Mouse (Mus musculus) spleen, adult 12 weeks (tissue): Measurements from ENCODE around the gene Med10.

Source experiments
- DNase-seq: peaks from one replicate; pipeline ENCODE4 v3.0.0; 2022; ENCODE audit warnings: low spot score

Med10 gene

DNA sequence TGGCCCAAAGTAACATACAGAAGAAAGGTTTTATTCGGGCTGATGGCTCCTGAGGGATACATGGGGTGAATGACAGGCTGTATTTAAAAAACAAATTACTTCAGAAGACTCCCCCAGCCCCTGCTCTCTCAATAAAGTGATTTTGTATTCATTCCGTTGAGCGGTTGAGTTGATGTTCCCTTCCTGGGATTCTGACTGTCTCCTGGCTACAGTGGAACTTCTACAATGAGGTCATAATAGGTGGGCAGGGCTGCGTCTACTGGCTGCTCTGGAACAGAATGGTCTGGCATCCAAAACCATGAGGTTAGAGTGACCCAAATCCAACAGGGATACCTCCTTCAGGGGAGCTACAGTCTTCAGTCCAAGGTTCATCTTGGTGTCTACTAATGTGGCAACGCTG lies at the start of gene Med10:
Med10 (plus strand) TSS at position 301 of the 400 bp plus-strand sequence.
- DNase-seq = no peak

DNA sequence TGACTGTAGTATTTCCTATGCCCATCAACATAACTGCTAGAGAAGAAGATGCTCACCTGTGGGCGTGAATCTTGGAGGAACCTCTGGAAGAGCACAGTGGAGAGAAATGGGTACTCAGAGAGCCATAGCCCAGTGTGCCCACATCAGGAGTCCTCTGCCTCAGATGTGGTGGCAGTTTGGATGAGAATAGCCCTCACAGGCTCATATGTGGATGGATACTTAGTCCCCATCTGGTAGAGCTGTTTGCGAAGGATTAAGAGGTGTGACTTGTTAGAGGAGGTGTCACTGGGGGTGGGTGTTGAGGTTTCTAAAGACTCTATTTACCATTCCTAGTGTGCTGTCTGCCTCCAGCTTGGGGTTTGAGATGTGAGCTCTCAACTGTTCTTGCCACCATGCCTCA lies 49.3 kb upstream of the Med10 start:
- DNase-seq = no peak

DNA sequence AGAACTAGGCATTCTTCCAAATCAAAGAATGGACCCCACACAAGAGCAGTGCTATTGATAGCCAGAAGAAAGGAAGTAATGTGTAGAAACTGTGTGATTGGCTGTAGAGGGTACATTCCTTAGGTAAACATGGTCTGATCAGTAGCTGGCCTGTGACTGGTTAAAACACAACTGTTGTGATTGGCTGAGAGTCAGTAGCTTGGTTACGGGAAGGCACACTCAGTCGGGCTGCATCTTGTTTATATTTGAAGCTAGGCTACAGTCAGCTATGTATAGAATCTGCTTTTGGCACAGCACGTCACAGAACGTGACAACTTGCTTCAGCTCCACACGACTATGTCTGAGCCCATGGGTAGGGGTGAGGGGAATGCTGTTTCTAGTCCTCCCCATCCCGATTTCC lies 43.2 kb upstream of the Med10 start:
- no peak for DNase-seq

DNA sequence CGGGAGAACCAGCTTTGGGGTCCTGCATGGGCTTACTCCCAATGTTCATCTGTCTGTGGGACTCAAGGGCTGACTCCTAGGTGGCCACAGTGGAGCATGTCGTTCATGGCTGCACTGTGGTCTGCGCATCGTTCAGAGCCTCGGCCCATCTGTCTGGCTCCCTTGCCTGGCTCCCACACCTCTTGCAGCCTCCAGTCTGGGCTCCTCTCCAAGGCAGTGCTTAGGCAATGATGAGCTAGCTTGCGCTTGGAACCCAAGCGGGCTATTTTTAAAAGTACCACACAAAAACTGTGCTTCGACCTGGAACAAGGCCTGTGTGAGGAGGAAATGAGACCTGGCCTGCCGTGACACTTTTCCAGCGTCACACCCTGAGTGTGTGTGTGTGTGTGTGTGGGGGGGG lies 40.8 kb upstream of the Med10 start:
- no peak for DNase-seq

DNA sequence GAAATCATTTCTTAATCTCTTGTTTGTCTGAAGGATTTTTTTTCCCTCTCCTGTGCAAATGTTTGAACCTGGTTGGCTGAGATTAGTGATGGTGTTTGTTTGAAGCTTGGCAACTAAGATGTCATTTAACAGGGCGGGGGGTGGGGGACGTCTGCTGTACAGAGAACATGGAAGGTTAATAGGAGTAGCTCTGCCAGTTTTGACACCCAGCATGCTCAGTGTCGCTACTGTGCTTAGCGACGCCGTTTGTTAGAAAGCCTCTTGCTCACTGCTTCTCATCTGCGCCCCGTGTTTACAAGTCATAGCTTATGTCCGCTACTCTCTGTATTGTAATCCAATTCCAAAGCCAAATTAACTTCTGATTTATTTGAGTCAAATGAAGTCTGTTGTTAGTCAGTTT lies 37.5 kb upstream of the Med10 start:
- DNase-seq = no peak

DNA sequence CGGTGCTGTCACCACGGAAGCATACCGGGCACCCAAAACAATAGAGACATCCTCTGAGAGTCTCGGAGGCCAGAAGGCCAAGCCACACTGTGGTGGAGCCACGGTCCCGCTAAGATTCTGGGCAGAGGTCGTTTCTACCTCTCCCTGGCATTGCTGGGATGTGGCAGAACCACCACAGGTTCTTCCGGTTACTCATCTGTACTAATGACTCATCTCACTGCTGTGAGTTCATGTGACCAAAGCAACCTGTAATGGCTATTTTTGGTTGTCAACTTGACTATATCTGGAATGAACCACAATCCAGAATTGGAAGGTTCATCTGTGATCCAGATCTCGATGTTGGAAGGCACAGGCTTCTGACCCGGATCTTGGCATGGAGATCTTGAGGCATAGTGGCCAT lies 34.0 kb upstream of the Med10 start:
- DNase-seq = no peak

DNA sequence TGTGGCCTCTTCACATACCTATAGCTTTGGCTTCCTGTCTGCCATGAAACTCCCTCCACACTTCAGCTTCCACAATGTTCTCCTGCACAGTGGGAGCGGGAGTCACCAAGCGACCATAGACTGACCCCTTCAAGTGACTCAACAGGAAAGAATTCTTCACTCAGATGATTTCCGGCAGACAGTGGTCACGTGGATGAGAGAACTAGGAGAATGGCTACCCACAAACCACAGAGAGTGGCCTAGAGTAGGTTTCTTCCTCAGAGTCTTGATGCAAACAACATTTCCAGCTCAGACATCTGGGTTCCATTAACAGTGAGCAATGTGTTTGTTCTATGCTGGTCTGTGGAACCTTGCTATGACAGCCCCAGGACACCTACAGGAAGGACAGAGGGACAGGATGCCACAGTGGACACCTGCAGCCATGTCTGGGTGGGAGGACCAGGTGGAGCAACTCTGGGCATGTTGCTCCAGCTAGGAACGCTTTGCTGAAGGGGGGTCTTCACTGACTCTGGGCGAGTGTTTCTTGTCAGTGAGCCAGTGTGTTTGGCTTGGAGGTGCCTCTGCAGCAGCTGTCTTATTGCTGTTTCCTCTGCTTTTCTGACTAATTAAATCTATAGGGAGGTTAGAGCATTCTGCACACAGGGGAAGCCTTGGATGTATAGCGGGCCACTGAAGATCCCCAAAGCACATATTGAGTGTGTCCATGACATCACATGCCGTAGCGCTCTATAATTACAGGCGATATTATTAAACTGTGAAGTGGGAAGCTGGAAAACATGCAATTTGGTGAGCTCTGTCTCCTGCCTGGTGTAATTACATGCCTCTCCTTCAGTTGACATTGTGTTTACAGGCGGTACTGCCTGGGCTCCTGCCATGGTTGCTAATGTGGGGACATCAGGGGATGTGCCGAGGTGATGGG lies 31.4 kb upstream of the Med10 start:
- DNase-seq = no peak

DNA sequence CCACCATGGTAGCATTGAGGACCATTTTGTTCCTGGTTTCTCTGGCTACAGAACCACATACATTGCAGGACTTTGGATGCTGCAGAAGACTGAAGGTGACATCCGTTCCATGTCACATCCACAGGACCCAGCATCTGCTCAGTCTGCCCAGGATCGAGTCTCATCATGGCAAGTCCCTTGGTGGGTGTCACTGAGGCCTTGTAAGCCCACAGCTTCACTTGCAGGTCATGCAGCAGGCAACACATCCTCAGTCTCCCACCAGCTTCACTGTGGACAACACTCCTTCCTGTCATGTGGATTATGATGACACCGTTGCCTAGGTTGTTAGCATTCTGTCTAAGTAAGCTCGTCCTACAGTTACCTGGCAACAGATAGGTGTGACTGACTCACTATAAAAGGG lies 29.8 kb upstream of the Med10 start:
- DNase-seq = no peak

DNA sequence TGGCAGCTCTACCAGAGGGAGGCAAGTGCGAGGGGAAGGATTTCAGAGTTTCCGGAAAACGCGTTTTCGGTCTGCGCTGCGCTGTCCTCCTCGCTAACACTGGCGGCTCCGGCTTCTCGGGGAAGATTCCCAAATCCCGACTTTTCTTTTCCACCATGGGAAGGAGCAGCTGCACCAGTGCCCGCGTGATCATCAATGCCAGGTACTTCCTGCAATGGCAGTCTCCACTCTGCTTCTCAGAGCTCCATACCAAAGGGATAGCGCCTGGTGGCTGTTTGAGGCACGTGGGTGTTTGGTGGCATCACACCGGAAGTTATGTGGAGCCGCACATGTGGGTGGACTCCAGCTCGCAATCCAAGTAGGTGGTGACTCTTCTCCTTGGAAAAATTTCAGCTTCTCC lies 24.0 kb upstream of the Med10 start:
- no peak for DNase-seq

DNA sequence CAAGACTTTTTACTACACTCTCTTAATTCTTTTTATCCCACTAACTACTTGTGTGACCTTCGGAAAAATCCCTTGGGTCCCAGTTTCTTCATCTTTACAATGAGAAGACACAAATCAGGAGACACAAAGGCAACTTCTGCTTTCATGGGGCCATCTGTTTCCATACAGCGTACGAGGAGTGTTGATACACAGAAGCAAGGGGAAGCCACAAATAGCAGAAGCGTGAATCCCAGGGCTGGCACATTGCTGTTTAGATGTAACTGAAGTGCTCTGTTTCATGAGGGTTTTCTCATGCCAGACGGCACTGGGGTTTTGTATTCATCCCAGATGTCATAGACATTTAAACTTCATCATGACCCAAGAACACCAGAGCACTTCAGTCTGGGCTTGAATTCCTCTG lies 13.5 kb upstream of the Med10 start:
- no peak for DNase-seq

DNA sequence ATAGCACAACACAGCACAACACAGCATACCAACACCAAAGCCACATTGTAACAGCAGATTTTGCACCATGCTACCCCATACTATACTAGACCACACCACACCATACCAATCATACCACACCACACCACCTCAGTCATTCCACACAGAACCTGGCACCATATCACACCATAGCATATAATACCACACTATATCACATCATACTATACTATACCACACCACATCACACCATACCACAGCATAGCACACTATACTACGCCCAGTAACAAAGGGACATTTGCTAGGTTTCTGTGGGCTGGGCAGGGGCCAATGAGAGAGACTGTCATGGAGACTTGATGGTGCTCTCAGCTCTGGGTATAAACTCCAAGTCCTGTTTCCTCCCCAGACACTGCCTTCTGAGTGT lies 10.4 kb upstream of the Med10 start:
- DNase-seq = no peak

DNA sequence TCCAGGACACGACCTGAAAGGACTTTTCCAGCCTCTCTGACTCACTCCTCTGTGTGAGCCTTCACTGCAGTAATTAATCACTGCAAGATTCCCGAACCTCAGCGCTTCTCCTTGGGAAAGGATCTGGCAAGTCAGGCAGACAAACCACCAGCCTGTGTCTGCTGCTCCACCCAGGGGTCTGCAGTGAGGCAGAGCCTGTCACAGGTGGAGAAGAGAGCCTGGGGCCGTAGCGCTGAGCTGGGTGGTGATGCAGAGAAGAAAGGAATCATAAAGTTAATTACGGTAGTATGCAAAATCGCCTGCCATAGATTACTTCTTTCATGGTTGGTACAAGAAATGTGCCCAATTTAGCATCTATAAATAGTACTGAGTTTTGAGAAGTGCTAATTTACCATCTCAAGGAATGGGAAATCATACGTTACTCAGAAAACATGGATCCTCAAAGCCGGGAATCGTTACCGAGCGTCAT lies 9.6 kb upstream of the Med10 start:
- no peak for DNase-seq

DNA sequence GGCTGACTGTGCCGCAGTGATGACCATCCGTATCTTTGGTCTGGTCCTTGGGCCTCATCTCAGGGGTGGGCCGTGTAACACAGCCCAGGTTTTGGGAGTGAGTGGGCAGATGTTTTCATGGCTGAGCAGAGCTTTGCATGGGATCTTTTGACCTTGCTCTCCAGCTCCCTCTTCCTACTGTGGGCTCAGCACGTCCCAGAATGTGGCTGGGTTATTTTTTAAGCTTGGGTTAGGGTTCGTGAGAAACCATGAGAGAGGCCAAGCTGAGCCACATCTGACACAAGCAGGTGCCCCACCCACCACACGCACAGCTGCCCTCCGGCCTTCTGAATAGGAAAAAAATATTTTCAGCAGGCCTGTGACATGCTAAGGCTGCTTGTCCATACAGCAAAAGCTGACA lies 7.4 kb upstream of the Med10 start:
- no peak for DNase-seq

DNA sequence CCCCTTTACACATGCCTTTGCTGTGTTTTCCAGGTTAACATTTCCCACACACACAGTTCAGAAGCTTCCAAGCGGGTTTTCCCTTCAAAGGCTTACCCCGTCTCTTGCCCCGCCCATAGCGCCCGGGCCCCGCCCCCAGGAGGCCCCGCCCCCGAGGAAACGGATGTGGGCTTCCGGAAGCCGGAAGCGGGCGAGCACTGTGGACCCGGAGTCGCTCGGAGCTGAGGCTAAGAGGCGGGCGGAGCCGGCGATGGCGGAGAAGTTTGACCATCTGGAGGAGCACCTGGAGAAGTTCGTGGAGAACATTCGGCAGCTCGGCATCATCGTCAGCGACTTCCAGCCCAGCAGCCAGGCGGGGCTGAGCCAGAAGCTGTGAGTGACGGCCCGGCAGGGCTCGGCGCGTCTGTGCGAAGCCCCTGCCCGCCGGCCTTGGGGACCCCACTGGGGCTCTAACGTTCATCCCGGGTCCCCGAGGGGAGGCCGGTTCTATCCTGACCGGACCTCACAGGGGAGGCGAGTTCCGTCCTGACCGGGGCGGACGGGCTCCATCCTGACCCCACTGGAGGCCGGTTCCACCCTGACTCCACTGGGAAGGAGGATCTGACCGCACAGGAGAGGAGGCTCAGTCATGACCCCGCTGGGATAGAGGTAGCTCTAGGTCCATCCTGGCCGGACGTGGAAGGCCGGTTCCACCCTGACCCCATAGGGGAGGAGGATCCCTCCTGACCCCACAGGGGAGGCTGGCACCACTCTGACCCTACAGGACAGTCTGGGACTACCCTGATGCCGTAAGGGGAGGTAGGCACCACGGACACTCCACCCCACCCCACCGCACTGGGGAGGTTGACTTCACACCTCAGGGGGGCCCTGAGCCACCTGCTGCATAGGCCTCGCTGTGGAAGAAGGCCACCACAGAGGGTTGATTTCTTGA lies 7.8 kb downstream of the Med10 start:
- DNase-seq = peak; percentile 74

DNA sequence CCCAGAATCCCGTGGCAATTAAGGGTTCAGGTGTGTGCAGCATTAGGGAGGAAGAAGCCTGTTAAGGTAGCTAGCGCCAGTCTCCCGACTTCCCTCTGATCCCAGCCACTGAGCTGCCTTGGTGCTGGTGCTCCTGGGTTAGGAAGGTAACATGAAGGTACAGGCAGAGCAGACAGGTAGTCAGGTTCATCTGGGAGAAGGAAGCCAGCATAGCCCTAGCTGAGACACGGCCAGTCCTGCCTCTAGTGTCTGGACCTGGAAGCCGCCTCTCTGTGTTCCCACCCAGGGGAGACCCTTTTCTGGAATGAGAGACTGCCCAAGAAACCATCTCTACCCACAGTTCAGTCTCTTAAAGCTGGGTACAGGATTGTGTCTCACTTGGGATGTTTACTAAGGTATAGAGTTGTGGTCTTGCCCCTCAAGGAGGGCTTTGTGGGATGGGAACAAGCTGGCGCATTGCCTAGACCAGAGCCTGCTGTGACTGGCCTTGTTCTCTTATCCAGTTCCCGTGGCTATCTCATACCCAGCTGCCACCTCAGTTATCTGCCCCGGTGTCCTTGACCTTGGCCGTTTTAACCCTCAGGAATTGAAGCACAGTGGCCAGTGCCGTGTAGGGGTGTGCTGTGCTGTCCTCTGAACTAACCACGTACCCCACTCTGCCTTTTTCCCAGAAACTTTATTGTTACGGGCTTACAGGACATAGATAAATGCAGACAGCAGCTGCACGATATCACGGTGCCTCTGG lies 8.9 kb downstream of the Med10 start:
- no peak for DNase-seq

DNA sequence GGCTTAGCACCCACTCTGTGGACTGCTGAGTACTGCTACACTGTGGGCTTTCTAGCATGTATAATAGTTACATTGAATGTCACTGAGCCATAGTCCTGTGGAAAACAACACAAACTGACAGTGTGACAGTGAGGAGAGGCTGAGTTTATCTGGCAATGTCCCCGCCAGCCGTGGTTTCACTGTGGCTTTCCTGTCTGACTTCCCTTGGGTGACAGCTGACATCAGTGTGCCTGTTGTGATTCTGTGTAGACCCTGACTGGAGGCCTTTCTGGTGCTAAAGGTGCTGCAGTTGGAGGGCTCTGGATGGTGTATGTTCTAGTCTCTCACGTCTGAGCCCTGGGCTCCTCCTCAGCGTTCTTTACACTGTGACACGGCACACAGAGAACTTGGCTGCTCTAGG lies 11.7 kb downstream of the Med10 start:
- no peak for DNase-seq

DNA sequence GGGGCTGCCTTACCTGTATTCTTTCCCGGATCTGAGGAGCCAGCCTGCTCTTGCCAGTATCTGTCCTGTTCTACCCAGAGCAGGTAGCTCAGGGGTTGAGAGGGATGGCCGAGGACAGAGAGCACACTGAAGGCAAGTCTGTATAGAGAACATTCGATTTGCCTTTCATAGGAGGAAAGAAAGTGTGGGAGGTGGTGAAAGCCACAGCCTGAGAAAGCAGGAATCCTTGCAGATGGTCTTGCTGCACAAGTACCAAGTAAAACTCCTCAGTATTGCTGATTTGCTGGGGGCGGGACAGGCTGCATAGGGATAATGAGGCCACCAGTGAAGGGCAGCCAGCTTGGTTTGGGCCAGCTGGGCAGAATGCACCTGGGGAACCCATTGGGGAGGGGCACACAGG lies 16.1 kb downstream of the Med10 start:
- no peak for DNase-seq

DNA sequence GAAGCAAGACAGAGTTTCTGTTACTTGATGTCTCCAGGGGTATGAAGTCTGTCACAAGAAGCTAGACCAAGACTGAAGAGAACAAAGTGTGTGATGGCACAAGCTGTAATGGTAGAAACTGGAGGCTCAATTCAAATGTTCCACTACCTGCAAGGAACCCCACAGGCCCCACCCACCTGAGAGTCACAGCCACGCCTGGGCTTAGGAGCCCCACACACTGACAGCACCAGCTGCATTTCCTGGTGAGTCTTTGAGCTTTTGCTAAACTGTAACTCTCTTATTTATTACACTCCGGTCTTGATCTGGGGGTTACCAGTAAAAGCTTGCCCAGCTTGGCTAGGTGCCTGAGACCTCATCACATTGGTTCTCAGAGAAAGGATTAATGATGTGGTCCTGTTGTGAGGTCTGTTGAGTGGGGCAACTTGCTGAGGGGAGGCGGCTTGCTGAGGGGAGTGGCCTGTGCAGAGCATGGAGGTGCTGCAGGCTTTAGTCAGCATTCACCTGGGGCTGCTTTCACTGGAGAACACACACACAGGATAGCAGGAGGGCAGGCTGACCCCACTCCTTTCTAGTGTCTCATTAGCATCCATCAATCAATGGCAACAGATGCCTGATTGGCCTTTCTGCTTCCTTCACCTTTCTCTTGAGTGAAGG lies 19.1 kb downstream of the Med10 start:
- DNase-seq = no peak

DNA sequence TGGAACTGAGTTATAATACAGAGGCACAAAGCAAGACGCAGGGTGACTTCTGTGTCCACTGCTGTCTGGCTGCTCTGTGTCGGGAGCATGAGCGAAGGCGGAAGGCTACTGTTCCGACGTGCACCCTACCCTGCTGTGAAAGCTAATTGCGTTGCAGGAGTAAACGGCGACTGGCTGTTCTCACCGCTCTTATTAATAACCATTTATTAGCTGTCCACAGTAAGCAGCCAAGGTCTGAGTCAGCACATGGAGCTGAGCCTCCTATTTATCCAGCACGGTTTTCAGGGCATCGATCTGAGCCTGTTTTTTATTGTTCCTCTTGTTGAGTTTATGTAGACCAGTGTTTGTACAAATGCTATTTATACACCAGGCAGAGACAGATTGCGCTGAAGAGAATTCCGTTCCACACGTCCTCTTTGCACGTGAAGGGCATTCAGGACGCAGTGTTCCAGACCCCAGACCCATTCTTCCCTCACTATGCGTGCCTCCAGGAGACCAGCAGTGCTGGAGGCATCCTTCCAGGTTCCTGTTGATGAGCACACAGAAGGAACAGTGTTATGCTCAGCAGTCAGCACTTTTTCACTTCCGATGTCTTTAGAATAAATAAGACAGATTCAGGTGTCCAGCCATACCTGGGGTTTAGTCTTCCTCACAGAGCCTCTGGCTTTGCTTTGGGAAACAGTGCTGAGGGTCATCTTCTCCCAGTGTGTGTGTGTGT lies 21.9 kb downstream of the Med10 start:
- no peak for DNase-seq

DNA sequence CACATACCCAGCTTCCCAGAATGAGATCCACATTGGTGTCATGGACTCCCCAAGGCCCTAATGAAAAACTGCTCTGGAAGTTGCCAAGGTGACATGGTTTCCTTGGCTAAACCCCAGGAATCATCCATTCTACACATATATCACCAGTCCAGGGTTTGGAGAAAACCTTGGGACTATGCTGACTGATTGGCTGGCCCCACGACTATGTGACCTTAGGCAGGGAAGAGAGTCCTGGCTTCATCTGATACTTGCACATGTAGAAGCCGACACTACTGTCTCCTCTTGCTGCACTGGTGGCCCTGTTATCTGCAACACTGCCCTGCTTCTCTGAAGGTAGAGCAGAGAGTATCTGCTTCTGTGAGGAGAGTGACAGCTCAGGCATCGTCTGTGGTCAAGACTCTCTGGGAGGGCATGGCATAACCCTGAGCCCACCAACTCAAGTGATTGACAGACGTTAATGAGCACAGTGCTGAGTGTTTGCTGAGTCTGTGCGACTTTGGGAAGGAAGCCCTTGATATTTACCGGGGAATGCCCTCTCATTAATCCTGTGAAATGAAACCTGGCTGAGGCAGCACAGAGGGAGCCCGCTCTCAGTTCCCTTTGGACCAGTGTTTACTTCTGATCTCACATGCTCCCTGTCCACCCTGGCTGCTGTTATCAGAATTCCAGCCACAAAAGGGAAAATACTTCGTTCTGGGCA lies 23.4 kb downstream of the Med10 start:
- DNase-seq = no peak
